Mouse (Mus musculus): ENCODE data around the gene Cited2.

Cited2 gene

DNA sequence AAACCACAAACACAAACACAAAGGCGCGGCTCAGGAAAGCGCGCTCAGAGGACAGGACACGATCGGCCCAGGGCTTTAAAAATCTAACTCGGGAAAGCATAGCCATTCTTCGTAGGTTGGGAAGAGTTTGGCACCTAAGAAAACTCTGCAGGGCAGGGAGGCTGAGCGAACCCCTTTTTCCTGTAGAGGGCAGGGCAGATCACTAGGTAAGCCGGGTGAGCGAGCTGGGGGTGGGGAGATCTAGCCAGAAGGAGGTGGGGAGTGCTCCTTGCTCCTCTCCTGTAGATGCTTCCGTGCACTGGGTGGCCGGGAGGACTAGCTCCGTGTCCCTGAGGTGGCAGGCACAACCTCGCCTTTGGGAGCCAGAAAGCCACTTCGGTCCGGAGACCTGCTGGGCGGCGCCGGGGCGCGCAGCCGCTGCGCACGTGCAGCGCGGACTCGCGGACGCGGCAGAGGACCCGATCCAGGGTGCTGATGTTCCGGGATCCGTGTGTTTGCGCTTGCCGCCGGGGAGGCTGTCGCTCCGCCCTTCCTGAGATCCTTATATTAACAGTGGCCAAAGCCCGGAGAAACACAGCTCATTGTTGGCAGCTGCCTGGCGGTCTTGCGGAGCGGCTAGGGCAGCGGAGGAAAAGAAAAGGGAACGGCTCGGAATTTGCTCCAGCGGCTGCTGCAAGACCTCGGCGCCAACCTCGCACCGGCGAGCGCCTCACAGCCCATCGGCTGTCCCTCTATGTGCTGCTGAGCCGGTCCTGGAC, at the start of gene Cited2:
Gene Cited2, plus strand, starts transcription at position 566 of the 758 bp plus-strand sequence.
- ChIA-PET CTCF (interaction anchor here in 2 of 4 experiments (0.6 kb wide), 2 partner anchors 18 to 145 kb away, joined by 3 read pairs; no protein-coding TSS in a partner anchor), POLR2A (interaction anchor here (0.6 to 3.6 kb wide), 147 partner anchors 8 to 1441 kb away, joined by 3 to 38 read pairs (median 3); partner anchors contain the start of genes Txlnb (in 3 of the 4), Reps1 (in 2 of the 4), Abracl (in 1 of the 4) and Ect2l (in 1 of the 4))

- ChIA-PET CTCF (no interaction called here), POLR2A (no interaction called here)
These were observed 48.6 kb upstream of the Cited2 start for GRCm38 (mm10) chr10:17674454-17674853.

DNA sequence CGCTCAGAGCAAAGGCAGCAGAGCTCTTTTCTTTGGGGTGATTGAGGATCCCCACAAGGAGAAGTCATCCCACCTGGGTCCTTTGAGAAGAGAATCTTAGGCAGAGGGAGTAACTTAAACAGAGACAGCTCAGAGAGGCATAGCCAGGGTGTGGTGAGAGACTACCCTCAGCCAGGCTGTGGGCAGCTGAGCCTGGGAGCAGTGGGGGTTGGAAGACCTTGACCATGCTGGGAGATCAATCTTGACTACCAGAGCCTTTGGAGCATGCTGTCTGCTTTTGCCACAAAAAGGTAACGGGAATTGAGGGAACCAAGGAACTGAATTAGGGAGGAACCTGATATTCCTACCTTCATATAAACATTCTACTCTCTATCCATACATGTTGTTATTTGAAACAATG, 48.1 kb upstream of the Cited2 start:
- CTCF ChIA-PET: no interaction called here
- POLR2A ChIA-PET: no interaction called here

DNA sequence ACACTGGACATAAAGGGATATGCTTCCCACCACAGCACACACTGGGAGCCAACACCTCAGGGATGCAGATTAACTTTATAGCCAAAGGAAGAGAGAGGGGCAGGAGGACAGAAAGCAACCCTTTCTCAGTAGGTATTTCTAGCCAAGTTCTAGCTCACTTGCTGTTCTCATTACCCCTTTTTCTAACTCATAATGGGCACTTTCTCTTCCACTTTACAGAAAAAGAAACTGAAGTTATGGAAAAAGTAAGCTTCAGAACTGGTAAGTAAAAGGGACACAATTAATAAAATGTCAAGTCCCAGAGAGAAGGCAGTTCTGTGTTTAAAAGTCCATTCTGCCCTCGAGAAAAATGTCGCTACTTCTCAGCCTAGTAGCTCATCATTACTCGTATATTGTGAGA, 46.6 kb upstream of the Cited2 start:
- ChIA-PET POLR2A (interaction anchor here in 1 of 4 experiments (0.6 kb wide), 1 partner anchor 167 kb away, joined by 3 read pairs; no protein-coding TSS in a partner anchor), CTCF (interaction anchor here in 1 of 4 experiments (0.6 kb wide), 1 partner anchor 643 kb away, joined by 10 read pairs; no protein-coding TSS in a partner anchor)

GRCm38 (mm10) chr10:17677308-17677707, 45.7 kb upstream of the Cited2 start:
- ChIA-PET POLR2A (no interaction called here), CTCF (no interaction called here)

DNA sequence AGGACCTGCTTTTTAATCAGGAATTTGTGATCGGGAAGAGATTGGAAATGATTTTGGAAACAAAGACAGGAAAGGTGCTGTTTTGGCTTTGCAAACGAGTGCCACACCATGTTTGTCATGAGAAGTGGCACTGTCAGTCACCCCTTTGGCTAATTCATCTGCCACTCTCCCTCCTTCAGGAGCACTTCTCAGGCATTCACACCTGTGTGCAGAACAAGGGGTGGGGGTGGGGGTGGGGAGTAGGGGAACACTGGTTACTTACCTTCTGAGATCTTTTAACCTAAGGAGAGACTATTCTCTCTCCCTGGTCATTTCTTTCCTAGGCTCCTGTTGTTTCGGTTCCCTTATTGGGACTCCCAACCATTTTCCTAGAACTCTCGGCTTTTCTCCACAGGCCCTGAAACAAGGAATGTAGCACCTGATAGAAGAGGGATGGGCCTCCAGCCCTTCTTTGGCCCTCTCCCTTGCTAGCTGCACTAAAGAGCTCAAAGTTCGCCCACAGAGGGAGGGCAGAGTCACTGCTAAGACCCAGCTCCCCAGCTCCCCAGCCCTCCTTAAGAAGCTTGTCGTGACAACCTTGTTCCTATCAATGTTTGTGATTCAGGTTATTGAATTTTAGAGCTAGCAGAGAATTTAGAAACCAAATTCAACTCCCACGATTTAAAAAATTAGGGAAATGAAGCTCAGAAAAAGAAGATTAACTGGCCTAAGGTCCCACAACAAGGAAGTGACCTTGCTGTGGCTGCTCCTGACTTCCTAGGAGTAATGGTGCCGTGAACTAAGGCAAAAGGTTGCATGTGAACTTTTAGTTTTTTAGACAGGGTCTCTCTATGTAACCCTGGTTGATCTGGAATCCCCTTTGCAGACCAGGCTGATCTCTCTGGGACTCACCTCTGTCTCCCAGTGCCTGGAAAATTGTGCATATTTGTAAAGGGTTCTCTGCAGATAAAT, 42.3 kb upstream of the Cited2 start:
- CTCF ChIA-PET: no interaction called here
- POLR2A ChIA-PET: interaction anchor here in 1 of 4 experiments (0.5 to 1.5 kb wide), 2 partner anchors 41 to 115 kb away, joined by 3 to 5 read pairs; partner anchors contain the start of gene Txlnb

- CTCF ChIA-PET: no interaction called here
- POLR2A ChIA-PET: interaction anchor here in 1 of 4 experiments (0.5 to 1.5 kb wide), 2 partner anchors 40 to 114 kb away, joined by 3 to 5 read pairs; partner anchors contain the start of gene Txlnb
These were observed 41.6 kb upstream of the Cited2 start for GRCm38 (mm10) chr10:17681386-17681785.

- POLR2A ChIA-PET: interaction anchor here in 3 of 4 experiments (0.7 to 1.2 kb wide), 4 partner anchors 13 to 39 kb away, joined by 3 read pairs; partner anchors contain the start of gene Cited2 (in 2 of the 3)
- CTCF ChIA-PET: no interaction called here
These were observed 39.1 kb upstream of the Cited2 start for GRCm38 (mm10) chr10:17683852-17684428.

GRCm38 (mm10) chr10:17689806-17690205, 33.2 kb upstream of the Cited2 start:
- CTCF ChIA-PET: no interaction called here

DNA sequence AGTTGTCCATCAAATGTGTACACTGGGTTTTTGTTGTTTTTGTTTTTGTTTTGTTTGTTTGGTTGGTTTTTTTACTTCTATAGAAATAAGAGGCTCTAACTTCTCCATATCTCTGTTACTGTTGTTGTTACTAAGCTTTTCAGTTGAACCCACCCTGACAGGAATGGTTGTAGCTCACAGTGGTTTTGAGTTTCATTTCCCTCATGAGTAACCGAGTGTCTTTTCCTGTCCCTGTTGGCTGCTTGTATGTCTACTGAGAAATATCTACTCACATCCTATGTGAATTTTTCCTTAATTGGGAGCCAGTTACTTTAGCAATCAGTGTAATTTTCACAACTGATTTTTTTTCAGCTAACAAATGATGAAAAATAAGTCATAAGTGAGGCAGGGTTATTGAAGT, 31.3 kb upstream of the Cited2 start:
- CTCF ChIA-PET: no interaction called here
- POLR2A ChIA-PET: no interaction called here

More at GRCm38 (mm10) chr10:17689806-17690205, 33.2 kb upstream of the Cited2 start:
- POLR2A ChIA-PET: interaction anchor here in 2 of 4 experiments (0.6 to 1.2 kb wide), 2 partner anchors 30 to 107 kb away, joined by 3 to 4 read pairs; no protein-coding TSS in a partner anchor

DNA sequence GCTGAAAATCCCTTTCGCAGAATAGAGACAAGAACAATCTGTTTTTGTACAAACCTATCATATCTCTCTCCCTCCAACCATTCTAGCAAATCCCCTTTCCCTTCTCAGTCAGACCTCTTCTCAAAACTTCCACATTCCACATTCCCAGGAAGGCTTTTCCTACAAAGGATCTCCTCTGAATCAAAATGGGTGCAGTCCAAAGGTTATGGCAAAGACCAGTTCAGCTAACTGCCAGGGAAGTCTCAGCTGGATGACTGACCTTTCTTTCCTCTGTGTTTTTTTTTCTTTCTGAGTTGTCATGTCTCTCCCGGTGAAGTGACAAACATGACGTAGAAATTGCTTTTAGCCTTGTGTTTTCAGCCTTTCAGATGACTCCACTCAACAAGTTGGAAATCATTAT, 27.2 kb upstream of the Cited2 start:
- ChIA-PET POLR2A (interaction anchor here in 3 of 4 experiments (1.4 to 2.9 kb wide), 3 partner anchors 27 kb away, joined by 4 to 22 read pairs (median 15); partner anchors contain the start of gene Cited2 (in 3 of the 3)), CTCF (no interaction called here)

GRCm38 (mm10) chr10:17697376-17698265, 25.4 kb upstream of the Cited2 start:
- CTCF ChIA-PET: no interaction called here
- POLR2A ChIA-PET: interaction anchor here (0.6 to 2.9 kb wide), 11 partner anchors 8 to 97 kb away, joined by 3 to 22 read pairs (median 3); partner anchors contain the start of gene Cited2 (in 4 of the 4)

- CTCF ChIA-PET: interaction anchor here in 1 of 4 experiments (1.0 kb wide), 1 partner anchor 17 kb away, joined by 3 read pairs; the partner anchor contains the start of gene Cited2
- POLR2A ChIA-PET: interaction anchor here (0.8 to 7.9 kb wide), 5 partner anchors 8 to 17 kb away, joined by 3 to 37 read pairs (median 5); partner anchors contain the start of gene Cited2 (in 4 of the 4)
These were observed 17.5 kb upstream of the Cited2 start for GRCm38 (mm10) chr10:17705466-17705973.

- ChIA-PET POLR2A (interaction anchor here in 1 of 4 experiments (0.7 kb wide), 1 partner anchor 640 kb away, joined by 3 read pairs; no protein-coding TSS in a partner anchor), CTCF (no interaction called here)
These were observed 12.3 kb upstream of the Cited2 start for GRCm38 (mm10) chr10:17710753-17711152.

DNA sequence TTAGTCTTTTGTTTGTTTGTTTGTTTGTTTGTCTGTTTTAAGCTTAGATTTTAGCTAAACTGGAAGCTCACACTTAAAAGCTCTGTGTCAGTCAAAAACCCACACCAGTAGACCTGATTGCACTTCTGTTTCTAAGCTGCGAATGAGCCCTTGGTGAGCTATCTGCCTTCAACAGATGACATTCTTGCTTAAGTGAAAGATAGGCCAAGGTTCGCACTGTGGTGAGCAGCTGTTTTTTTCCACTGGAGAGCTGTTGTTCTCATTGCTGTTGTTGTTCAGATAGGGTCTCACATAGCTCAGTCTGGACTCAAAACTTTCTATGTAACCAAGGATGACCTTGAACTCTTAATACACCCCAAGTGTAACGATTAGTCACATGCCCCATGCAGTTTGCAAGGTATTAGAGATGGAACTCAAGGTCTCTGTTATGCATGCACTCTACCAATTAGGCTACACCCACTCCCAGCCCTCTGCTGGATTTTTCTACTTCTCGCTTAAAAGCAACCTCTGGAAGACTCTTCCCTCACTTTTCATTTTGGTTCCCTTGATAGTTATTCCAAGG, 3.9 kb upstream of the Cited2 start:
- CTCF ChIA-PET: no interaction called here

DNA sequence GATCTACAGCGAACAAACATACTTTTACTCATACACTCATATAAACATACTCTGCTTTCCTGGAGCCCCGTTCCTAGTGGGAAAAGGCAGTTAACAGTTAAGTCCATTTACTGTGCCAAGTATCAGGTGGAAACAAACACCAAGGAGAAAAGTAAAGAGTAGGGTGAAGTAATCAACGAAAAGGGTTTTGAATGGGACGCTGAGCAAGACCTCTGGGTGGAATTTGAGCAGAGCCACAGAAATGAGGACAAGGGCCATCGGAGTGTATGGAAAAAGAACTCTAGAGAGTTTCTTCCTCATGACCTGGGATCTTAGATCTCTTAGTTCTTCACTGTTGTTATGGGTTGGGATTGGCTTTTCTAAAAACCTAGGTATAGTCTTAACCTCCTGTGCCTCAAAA, 3.4 kb upstream of the Cited2 start:
- ChIA-PET CTCF (no interaction called here), POLR2A (interaction anchor here in 3 of 4 experiments (1.0 to 1.1 kb wide), 4 partner anchors 21 to 140 kb away, joined by 3 to 5 read pairs (median 3); no protein-coding TSS in a partner anchor)

More for the DNA sequence above, 3.9 kb upstream of the Cited2 start:
- POLR2A ChIA-PET: interaction anchor here in 3 of 4 experiments (0.6 to 1.1 kb wide), 8 partner anchors 9 to 511 kb away, joined by 3 to 5 read pairs (median 3); no protein-coding TSS in a partner anchor
